Mouse (Mus musculus) liver, adult 2 months (tissue): Measurements from ENCODE around the gene Akap8l.

Experiments used
- CTCF ChIP-seq: fragments of 200-500 bp; IDR thresholded peaks from 2 replicates; pipeline ENCODE4 v1.5.1; 2011; ENCODE audit warnings: low read depth, low read length, control low read depth
- POLR2A ChIP-seq: fragments of 200-500 bp; IDR thresholded peaks from 2 replicates; pipeline ENCODE4 v1.6.1; 2011; ENCODE audit warnings: low read length, control low read depth; ENCODE audit not compliant: insufficient read depth; ENCODE audit errors: extremely low read depth

DNA sequence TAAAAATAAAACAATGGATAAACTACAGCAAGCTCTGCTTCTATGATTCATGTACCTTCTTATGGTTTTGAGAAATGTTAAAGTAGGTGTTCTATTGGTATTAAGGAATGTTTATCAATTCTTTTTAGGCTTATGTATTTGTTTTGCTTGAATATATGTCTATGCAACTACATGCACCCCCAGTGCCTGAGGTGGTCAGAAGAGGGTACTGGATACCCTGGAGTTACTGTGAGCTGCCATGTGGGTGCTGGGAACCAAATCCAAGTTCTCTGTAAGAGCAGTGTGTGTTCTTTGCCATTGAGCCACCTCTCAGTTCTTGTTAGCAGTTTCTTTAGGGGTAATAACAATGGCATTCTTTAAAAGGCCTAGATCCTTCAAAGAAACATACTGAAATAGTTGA, 1.3 kb upstream of the Akap8l start:
- TF ChIP-seq POLR2A (no peak), CTCF (no peak)
